Mouse (Mus musculus) G1E (cell line): Measurements from ENCODE around the gene Thsd4.

ENCODE experiments used
- CTCF ChIP-seq: IDR thresholded peaks from 2 replicates; pipeline ENCODE4 v1.5.1; 2012; ENCODE audit warnings: low read depth, low read length, inconsistent platforms, mixed read lengths
- POLR2AphosphoS5 ChIP-seq: IDR thresholded peaks from 2 replicates; pipeline ENCODE4 v1.6.1; 2012; ENCODE audit warnings: low read depth, low read length, inconsistent platforms; ENCODE audit not compliant: insufficient replicate concordance
- TAL1 ChIP-seq: conservative IDR thresholded peaks from 2 replicates; pipeline ENCODE4 v1.6.1; 2012; ENCODE audit warnings: low read depth, low read length, inconsistent platforms, mixed read lengths

GRCm38 (mm10) chr9:60295199-60295598 is 226.6 kb downstream of the Thsd4 start:
- TF ChIP-seq CTCF (no peak), POLR2AphosphoS5 (no peak), TAL1 (no peak)
